Mouse (Mus musculus) liver, embryonic 12.5 days (tissue): ENCODE measurements around the gene Btbd35f8. TPM values are rescaled to one million over a fixed set of nuclear protein-coding genes. Genes with fewer than 3 reads are reported as not detected.
"Not testable (repeated sequence)": the region's sequence is repeated elsewhere in the genome, so short reads cannot be mapped to it uniquely, and the experiment has no call there.

Source experiments
- ATAC-seq: fragments of 200-750 bp; cut with Nextera tagmentation; 2 replicates; pipeline ENCODE4 v1.8.0; 2017; ENCODE audit warnings: moderate number of reproducible peaks, mild to moderate bottlenecking, moderate library complexity
- H3K27ac ChIP-seq: fragments of 300-500 bp; sonication (generic); 2 replicates; pipeline ENCODE4 v1.5.1; 2016; ENCODE audit warnings: mild to moderate bottlenecking
- H3K27me3 ChIP-seq: fragments of 300-500 bp; sonication (generic); replicated peaks from 2 replicates; pipeline ENCODE4 v1.6.1; 2016; ENCODE audit warnings: mild to moderate bottlenecking, moderate library complexity
- H3K36me3 ChIP-seq: fragments of 300-500 bp; sonication (generic); 2 replicates; pipeline ENCODE4 v1.6.1; 2016; ENCODE audit warnings: mild to moderate bottlenecking, moderate library complexity
- H3K4me1 ChIP-seq: fragments of 300-500 bp; sonication (generic); 2 replicates; pipeline ENCODE4 v1.6.1; 2016
- H3K4me2 ChIP-seq: fragments of 300-500 bp; sonication (generic); 2 replicates; pipeline ENCODE4 v1.6.1; 2016; ENCODE audit warnings: mild to moderate bottlenecking, moderate library complexity
- H3K4me3 ChIP-seq: fragments of 300-500 bp; sonication (generic); 2 replicates; pipeline ENCODE4 v1.5.1; 2016; ENCODE audit warnings: mild to moderate bottlenecking, moderate library complexity
- H3K9ac ChIP-seq: fragments of 300-500 bp; sonication (generic); 2 replicates; pipeline ENCODE4 v1.6.1; 2016; ENCODE audit warnings: mild to moderate bottlenecking, moderate library complexity
- H3K9me3 ChIP-seq: fragments of 300-500 bp; sonication (generic); replicated peaks from 2 replicates; pipeline ENCODE4 v1.6.1; 2016; ENCODE audit warnings: mild to moderate bottlenecking, moderate library complexity
- WGBS: fragments of 180-500 bp; shearing (Covaris S2); methylation state at CpG from one replicate; pipeline ENCODE4 v1.1.7; 2016; ENCODE audit not compliant: insufficient replicate concordance; 5-methylcytosine and 5-hydroxymethylcytosine counted together
- polyA plus RNA-seq: library from polyadenylated mRNA; unstranded; fragments of >200 nt; fragmentation: Nextera tagmentation; extraction: Ambion mirVana; gene quantifications from 2 replicates; pipeline ENCODE4 v1.2.1, GENCODE M21; 2016

The Btbd35f8 gene
- not detected in 2 replicates for polyA plus RNA-seq

- not testable (repeated sequence) for H3K27me3 ChIP-seq, H3K4me2 ChIP-seq, H3K36me3 ChIP-seq, H3K9me3 ChIP-seq, H3K4me3 ChIP-seq, H3K4me1 ChIP-seq, H3K27ac ChIP-seq, H3K9ac ChIP-seq, ATAC-seq
- WGBS: no CpG with 5 or more reads among the region's 3 CpGs
Observed at GRCm38 (mm10) chrX:34450224-34450623, at the start of gene Btbd35f8. Gene Btbd35f8, plus strand, starts transcription at chrX:34450524.

Other genes starting within 250 kb of the Btbd35f8 start
- not detected in 2 replicates for gene Spin2g, start 211.8 kb upstream of the Btbd35f8 start, polyA plus RNA-seq